Mouse (Mus musculus) stomach, embryonic 15.5 days (tissue): ENCODE data around the gene Bcl6b. TPM values are rescaled to one million over a fixed set of nuclear protein-coding genes. Genes with fewer than 3 reads are reported as not detected.

Source experiments
- ATAC-seq: fragments of 200-750 bp; cut with Nextera tagmentation; 2 replicates; pipeline ENCODE4 v1.8.0; 2017; ENCODE audit warnings: low read depth, moderate number of reproducible peaks, moderate TSS enrichment; ENCODE audit not compliant: insufficient read depth, low FRiP score
- H3K27ac ChIP-seq: fragments of 300-500 bp; sonication (generic); 2 replicates; pipeline ENCODE4 v1.5.1; 2015; ENCODE audit warnings: mild to moderate bottlenecking, inconsistent platforms
- H3K27me3 ChIP-seq: fragments of 300-500 bp; sonication (generic); replicated peaks from 2 replicates; pipeline ENCODE4 v1.6.1; 2015; ENCODE audit warnings: inconsistent platforms
- H3K36me3 ChIP-seq: fragments of 300-500 bp; sonication (generic); 2 replicates; pipeline ENCODE4 v1.6.1; 2015; ENCODE audit warnings: inconsistent platforms
- H3K4me1 ChIP-seq: fragments of 300-500 bp; sonication (generic); 2 replicates; pipeline ENCODE4 v1.6.1; 2015; ENCODE audit warnings: inconsistent platforms
- H3K4me2 ChIP-seq: fragments of 300-500 bp; sonication (generic); 2 replicates; pipeline ENCODE4 v1.6.1; 2015; ENCODE audit warnings: mild to moderate bottlenecking, inconsistent platforms
- H3K4me3 ChIP-seq: fragments of 300-500 bp; sonication (generic); replicated peaks from 2 replicates; pipeline ENCODE4 v1.5.1; 2015; ENCODE audit warnings: inconsistent platforms
- H3K9ac ChIP-seq: fragments of 300-500 bp; sonication (generic); 2 replicates; pipeline ENCODE4 v1.6.1; 2015; ENCODE audit warnings: inconsistent platforms
- H3K9me3 ChIP-seq: fragments of 300-500 bp; sonication (generic); 2 replicates; pipeline ENCODE4 v1.6.1; 2016; ENCODE audit warnings: inconsistent platforms
- WGBS: fragments of 180-500 bp; shearing (Covaris S2); methylation state at CpG from one replicate; pipeline ENCODE4 v1.1.7; 2015; 5-methylcytosine and 5-hydroxymethylcytosine counted together
- polyA plus RNA-seq: library from polyadenylated mRNA; unstranded; fragments of >200 nt; fragmentation: Nextera tagmentation; extraction: Ambion mirVana; gene quantifications from 2 replicates; pipeline ENCODE4 v1.2.1, GENCODE M21; 2015

The Bcl6b gene
- polyA plus RNA-seq, 1 experiment from 2014 or later: 10.9 TPM

DNA sequence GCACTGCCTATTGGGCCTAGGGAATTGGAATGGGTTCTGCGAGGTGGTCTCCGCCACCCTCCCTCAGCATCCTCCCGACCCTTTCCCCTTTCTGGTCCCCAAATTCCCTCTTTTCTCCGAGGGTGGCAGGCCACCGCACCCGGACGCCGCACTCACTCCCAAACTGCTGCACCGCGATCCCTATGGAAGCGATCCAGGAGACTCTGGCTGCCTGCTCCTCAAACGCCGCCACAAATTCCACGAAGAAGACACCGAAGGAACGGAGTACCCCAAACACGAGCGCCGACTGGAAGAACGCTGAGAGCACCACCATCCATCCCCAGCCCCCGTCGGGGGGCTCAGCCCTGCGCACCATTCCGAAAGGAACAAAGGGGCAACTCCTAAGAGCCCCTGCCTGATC, 9.3 kb downstream of the Bcl6b start:
- Histone ChIP-seq H3K36me3 (no peaks in the 10 kb centered on the region), H3K4me1 (peaks cover 12% of the 10 kb centered on the region; the same call in 1 of the 2 replicates), H3K4me3 (peak overlapping the region; percentile 51), H3K27ac (peak overlapping the region; percentile 70), H3K9ac (peak overlapping the region; percentile 59; the same call in 1 of the 2 replicates), H3K27me3 (peaks cover 9% of the 10 kb centered on the region), H3K9me3 (no peaks in the 10 kb centered on the region), H3K4me2 (peak overlapping the region; percentile 94)
- WGBS: 2% methylated on average over 24 of the region's 24 CpGs
- no peak for ATAC-seq

DNA sequence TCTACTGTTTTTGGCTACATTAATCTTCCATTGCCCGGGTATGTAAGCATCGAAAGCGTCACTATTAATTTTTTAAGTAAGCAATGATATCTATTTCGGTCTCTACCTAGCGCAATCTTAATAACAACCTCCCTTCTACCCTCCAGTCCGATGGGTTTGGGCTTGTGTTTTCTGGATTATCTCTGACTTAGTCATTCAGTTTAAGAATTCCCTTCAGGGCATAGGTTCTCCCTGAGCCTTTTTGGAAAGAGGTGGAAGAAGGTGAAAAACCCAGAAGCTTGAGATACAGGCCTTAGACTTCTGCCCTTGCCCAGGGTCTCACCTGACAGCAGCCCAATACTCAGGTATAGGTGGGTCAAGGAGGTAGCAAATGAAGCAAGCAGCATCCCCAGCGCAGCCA, 9.7 kb downstream of the Bcl6b start:
- Histone ChIP-seq H3K9ac (peak overlapping the region; percentile 59; the same call in 1 of the 2 replicates), H3K27me3 (peaks cover 14% of the 10 kb centered on the region), H3K4me3 (peak overlapping the region; percentile 51), H3K4me2 (peak overlapping the region; percentile 94), H3K36me3 (no peaks in the 10 kb centered on the region), H3K4me1 (peaks cover 15% of the 10 kb centered on the region), H3K27ac (no peak overlapping the region), H3K9me3 (no peaks in the 10 kb centered on the region)
- ATAC-seq: no peak
- 63% methylated on average over 7 of the region's 7 CpGs for WGBS

DNA sequence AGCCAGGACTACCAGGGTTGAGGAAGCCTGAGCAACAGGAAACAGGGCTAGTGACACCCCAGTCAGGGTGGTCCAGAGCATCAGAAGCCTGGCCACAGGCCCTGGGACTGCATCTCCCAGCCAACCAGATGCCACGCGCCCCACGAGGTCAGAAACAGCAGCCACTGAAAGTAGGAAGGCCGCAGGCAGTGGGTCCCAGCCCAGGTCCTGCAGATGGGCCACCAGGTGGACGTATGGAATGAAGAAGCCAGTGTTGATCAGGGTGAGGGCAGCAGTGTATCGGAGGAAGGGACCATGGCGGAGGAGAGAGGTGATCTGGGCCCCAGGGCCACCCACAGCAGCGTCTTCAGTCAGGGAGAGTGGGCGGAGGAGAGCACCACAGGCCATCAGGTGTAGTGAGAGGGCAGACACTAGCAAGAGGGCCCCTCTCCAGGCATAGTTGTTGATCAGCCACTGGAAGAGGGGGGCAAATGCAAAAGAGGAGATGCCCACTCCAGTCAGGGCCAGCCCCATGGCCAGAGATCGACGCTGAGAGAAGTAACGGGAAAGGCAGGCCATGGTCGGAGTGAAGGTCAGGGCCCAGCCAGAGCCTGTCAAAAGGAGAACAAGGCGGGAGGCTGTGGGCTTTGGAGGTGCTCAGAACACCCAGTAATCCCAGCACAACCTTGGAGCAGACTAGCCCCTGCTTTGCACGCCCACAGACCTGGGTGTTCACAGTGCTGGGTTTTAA, 10.7 kb downstream of the Bcl6b start:
- ATAC-seq: no peak
- H3K4me3 ChIP-seq: no peak overlapping the region
- no peak overlapping the region for H3K27ac ChIP-seq

DNA sequence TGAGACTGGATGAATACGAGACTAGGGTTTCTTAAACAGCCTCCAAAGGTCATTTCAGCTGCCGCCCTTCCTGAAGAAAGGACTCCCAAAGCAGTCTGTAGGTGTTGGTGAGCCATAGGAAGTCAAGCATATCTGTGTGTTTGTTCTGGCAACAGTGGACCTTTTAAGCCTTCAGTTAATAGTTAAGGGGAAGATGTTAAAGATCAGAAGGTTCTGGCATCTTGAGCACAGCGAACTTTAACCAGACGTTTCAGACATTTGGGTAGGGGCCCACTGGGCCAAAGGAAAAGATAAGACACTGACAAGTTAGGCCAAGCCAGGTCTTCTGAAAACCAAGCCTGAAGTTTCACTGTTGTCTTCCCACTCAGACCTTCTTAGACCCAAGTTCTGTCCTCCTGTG, 11.6 kb downstream of the Bcl6b start:
- no peak overlapping the region for H3K4me2 ChIP-seq
- H3K9me3 ChIP-seq: no peaks in the 10 kb centered on the region
- ATAC-seq: no peak
- H3K9ac ChIP-seq: no peak overlapping the region
- peaks cover 31% of the 10 kb centered on the region for H3K27me3 ChIP-seq
- no peak overlapping the region for H3K27ac ChIP-seq
- H3K4me1 ChIP-seq: peaks cover 29% of the 10 kb centered on the region
- H3K36me3 ChIP-seq: no peaks in the 10 kb centered on the region
- WGBS: 82% methylated on average over 4 of the region's 4 CpGs
- H3K4me3 ChIP-seq: no peak overlapping the region

More for the DNA sequence above, 10.7 kb downstream of the Bcl6b start:
- WGBS: 88% methylated on average over 15 of the region's 15 CpGs
- Histone ChIP-seq H3K36me3 (no peaks in the 10 kb centered on the region), H3K9ac (no peak overlapping the region), H3K4me2 (0 out of 2 replicates have a peak overlapping the region, but pooled peaks have one; percentile 94), H3K4me1 (peaks cover 25% of the 10 kb centered on the region), H3K9me3 (no peaks in the 10 kb centered on the region), H3K27me3 (peaks cover 24% of the 10 kb centered on the region)

DNA sequence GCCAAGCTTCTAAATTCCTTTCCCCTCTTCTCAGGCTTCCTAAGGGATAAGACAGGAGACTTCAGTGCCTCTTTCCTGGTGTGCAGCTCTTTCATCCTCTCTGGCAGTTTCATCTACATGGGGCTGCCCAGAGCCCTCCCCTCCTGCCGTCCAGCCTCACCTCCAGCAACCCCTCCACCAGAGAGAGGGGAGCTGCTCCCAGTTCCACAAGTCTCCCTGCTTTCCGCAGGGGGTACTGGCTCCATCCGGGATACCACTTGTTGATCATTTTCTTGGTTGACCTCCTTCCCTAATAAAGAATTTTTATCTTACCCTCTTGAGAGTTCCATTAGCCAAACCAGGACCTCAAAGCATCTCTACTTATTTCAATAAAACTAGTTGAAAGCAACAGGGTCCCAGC, 13.5 kb downstream of the Bcl6b start:
- Histone ChIP-seq H3K4me1 (peaks cover 25% of the 10 kb centered on the region), H3K4me3 (no peak overlapping the region), H3K27me3 (peaks cover 31% of the 10 kb centered on the region), H3K9me3 (no peaks in the 10 kb centered on the region), H3K4me2 (no peak overlapping the region), H3K27ac (no peak overlapping the region), H3K9ac (no peak overlapping the region), H3K36me3 (no peaks in the 10 kb centered on the region)
- no peak for ATAC-seq
- 53% methylated on average over 3 of the region's 3 CpGs for WGBS

DNA sequence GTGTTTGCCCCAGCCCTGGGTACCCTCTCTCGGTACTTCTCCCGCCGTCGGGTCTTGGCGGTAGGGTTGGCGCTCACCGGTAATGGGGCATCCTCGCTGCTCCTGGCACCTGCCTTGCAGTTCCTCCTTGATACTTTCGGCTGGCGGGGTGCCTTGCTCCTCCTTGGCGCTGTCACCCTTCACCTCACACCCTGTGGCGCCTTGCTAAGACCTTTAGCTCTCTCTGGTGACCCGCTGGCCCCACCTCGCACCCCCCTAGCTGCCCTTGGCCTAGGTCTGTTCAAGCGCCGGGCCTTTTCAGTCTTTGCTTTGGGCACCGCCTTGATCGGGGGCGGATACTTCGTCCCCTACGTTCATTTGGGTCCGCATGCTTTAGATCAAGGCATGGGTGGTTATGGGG, 14.3 kb downstream of the Bcl6b start:
- ATAC-seq: no peak
- WGBS: 23% methylated on average over 22 of the region's 22 CpGs
- peaks cover 23% of the 10 kb centered on the region for H3K4me1 ChIP-seq

DNA sequence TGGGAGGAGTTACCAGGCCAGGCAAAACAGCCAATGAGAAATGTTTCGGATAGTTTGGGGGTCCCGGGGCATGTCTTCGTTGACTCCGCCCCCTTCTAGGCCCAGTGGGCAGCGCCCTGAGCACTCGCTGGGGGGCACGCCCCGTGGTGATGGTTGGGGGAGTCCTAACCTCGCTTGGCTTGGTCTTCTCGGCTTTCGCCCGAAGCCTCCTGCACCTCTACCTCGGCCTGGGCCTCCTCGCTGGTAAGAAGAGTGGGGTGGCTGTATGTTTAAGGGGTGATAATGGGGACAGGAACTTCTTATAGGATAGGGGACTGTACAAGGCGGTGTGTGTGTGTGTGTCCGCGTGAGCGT, 14.8 kb downstream of the Bcl6b start:
- no peak overlapping the region for H3K27ac ChIP-seq
- no peak overlapping the region for H3K4me3 ChIP-seq
- H3K36me3 ChIP-seq: no peaks in the 10 kb centered on the region
- WGBS: 8% methylated on average over 18 of the region's 18 CpGs
- H3K9me3 ChIP-seq: no peaks in the 10 kb centered on the region
- peak overlapping the region; percentile 67 for H3K4me2 ChIP-seq
- peaks cover 31% of the 10 kb centered on the region for H3K27me3 ChIP-seq
- ATAC-seq: no peak
- H3K9ac ChIP-seq: no peak overlapping the region
- H3K4me1 ChIP-seq: peaks cover 21% of the 10 kb centered on the region

More for the DNA sequence above, 14.3 kb downstream of the Bcl6b start:
- Histone ChIP-seq H3K4me2 (no peak overlapping the region; the same call in 1 of the 2 replicates), H3K9me3 (no peaks in the 10 kb centered on the region), H3K36me3 (no peaks in the 10 kb centered on the region), H3K4me3 (no peak overlapping the region), H3K27me3 (peaks cover 31% of the 10 kb centered on the region), H3K9ac (no peak overlapping the region), H3K27ac (no peak overlapping the region)

DNA sequence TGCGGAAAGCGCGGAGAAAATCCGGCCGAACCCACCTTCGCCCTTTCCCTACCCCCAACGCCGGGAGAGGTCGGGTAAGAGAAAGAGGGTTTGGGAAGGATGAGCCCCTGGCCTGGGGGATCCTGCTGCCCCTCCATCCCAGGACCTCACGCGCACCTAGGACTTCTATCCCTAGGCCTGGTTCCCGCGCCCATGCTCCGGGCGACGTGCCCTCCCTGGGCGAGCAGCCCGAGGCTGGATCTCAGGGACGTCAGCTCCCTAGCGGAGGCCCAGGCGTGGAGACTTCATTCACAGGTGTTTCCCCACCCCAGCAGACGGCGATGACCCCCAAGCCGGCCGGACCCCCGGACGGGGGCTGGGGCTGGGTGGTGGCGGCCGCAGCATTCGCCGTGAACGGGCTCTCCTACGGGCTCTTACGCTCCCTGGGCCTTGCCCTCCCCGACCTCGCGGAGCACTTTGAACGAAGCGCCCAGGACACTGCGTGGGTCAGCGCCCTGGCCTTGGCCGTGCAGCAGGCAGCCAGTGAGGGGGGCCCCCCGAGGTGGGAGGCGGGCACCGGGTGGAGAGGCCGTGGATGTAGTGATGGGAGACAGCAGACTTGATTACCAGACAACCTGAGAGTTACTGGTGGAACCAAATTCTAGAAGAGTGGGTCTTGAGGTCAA, 15.3 kb downstream of the Bcl6b start:
- Histone ChIP-seq H3K4me2 (peak overlapping the region; percentile 67), H3K27ac (no peak overlapping the region), H3K4me1 (peaks cover 20% of the 10 kb centered on the region), H3K4me3 (peak overlapping the region; percentile 27), H3K9ac (peak overlapping the region; percentile 14; the same call in 1 of the 2 replicates), H3K27me3 (peaks cover 31% of the 10 kb centered on the region), H3K9me3 (no peaks in the 10 kb centered on the region), H3K36me3 (no peaks in the 10 kb centered on the region)
- ATAC-seq: 0 out of 2 replicates have a peak, but pooled peaks have one; percentile 29
- 2% methylated on average over 46 of the region's 46 CpGs for WGBS

DNA sequence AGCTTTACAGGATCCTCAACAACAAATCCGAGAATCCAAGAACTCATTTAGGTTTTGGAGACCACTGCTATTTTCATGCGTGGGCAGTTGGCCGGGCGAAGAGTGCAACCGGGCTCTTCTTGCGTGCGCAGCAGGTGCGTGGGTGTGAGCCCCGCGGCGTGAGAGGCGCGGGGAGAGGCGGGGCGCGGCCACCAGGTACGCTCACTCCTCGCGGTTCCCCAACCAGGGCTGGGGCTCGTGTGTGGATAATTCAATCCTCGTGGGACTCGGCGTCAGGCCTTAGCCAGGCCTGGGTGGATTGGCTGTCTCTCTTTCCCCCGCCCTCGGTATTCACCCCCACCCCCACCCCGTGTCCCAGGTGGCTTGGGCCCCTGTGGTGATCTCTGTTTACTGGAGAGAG, 15.9 kb downstream of the Bcl6b start:
- H3K27ac ChIP-seq: no peak overlapping the region
- peaks cover 31% of the 10 kb centered on the region for H3K27me3 ChIP-seq
- no peaks in the 10 kb centered on the region for H3K9me3 ChIP-seq
- H3K4me3 ChIP-seq: peak overlapping the region; percentile 27
- peak overlapping the region; percentile 67 for H3K4me2 ChIP-seq
- ATAC-seq: 0 out of 2 replicates have a peak, but pooled peaks have one; percentile 12
- H3K4me1 ChIP-seq: peaks cover 17% of the 10 kb centered on the region
- H3K36me3 ChIP-seq: no peaks in the 10 kb centered on the region
- 8% methylated on average over 26 of the region's 26 CpGs for WGBS
- H3K9ac ChIP-seq: 0 out of 2 replicates have a peak overlapping the region, but pooled peaks have one; percentile 14

DNA sequence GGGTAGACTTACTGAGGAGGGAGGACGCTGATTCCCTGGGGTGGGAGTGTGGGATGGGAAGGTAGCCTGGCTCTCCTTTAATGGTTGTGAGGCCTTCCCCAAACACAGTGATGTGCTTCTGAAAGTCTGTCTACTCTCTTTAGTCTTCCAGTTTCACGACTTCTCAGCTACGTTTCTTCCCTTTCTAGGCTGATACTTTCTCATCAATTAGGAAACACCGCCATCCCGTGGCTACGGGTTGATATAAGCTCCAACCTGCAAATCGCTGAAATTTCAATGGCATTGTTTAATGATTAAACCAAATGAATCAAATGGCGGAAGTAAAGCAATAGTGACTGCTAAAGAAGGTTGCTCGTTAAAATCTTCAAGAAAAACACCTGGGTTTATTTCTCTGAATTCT, 16.7 kb downstream of the Bcl6b start:
- no peaks in the 10 kb centered on the region for H3K36me3 ChIP-seq
- no peak overlapping the region for H3K9ac ChIP-seq
- H3K27ac ChIP-seq: no peak overlapping the region
- no peaks in the 10 kb centered on the region for H3K9me3 ChIP-seq
- peaks cover 31% of the 10 kb centered on the region for H3K27me3 ChIP-seq
- H3K4me2 ChIP-seq: peak overlapping the region; percentile 67; the same call in 1 of the 2 replicates
- 11% methylated on average over 9 of the region's 9 CpGs for WGBS
- peaks cover 17% of the 10 kb centered on the region for H3K4me1 ChIP-seq
- no peak overlapping the region for H3K4me3 ChIP-seq
- peak; percentile 54; the same call in 1 of the 2 replicates for ATAC-seq

DNA sequence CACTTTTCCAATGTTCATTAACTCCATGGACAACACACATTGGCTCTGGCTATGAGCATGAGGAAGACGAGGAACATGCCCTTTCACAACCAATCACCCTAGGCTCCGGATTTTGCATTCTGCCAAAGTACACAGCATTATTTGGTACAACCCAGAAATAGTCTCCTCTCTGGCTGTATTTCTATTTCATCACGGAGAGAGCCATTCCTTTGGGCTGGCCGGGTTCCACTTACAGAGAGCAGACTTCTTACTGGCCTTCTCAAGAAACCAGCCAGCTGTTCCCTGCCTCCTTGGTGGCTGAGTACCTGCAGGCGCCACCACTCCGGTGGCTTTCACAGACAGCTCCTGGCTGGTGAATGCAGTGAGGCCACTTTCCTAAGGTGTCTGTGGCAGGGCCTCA, 17.2 kb downstream of the Bcl6b start, which contains the start of gene Slc16a11:
Gene Slc16a11 (plus strand): TSS at position 330 of the 400 bp plus-strand sequence.
- 51% methylated on average over 6 of the region's 6 CpGs for WGBS
- peak within 1 kb of the TSS; percentile 27; the same call in 1 of the 2 replicates for H3K4me3 ChIP-seq
- no peak within 1 kb of the TSS for H3K27ac ChIP-seq
- H3K27me3 ChIP-seq: peaks cover 31% of the 10 kb centered on the region
- no peaks in the 10 kb centered on the region for H3K36me3 ChIP-seq
- H3K9me3 ChIP-seq: no peaks in the 10 kb centered on the region
- peaks cover 17% of the 10 kb centered on the region for H3K4me1 ChIP-seq
- peak within 1 kb of the TSS; percentile 67 for H3K4me2 ChIP-seq
- no peak within 1 kb of the TSS for H3K9ac ChIP-seq
- ATAC-seq: no peak

DNA sequence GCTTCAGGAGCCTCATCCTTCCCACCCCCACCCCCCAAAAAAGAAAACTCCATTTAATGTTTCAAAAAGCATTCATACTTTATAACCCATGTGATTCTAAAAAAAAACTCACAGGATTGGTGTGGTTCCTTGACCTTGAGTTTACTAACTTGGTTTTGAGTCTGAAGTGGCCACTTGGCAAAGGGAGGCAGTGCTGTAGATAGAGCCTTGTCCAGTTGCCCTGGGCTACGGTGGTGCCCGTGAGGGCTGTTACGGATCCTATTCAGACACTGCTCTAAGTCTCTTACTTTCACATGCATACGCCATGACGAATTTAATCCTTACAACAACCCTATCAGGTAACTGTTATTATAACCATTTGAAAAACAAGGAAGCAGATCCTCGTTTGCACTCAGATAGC, 17.6 kb downstream of the Bcl6b start:
- Histone ChIP-seq H3K4me3 (no peak overlapping the region), H3K4me1 (peaks cover 17% of the 10 kb centered on the region), H3K27ac (no peak overlapping the region), H3K9ac (no peak overlapping the region), H3K9me3 (no peaks in the 10 kb centered on the region), H3K36me3 (no peaks in the 10 kb centered on the region), H3K4me2 (no peak overlapping the region), H3K27me3 (peaks cover 31% of the 10 kb centered on the region)
- 90% methylated on average over 6 of the region's 6 CpGs for WGBS
- no peak for ATAC-seq
